26 mouse cellular contexts compared by ENCODE assay signal in the genomic region with DNA sequence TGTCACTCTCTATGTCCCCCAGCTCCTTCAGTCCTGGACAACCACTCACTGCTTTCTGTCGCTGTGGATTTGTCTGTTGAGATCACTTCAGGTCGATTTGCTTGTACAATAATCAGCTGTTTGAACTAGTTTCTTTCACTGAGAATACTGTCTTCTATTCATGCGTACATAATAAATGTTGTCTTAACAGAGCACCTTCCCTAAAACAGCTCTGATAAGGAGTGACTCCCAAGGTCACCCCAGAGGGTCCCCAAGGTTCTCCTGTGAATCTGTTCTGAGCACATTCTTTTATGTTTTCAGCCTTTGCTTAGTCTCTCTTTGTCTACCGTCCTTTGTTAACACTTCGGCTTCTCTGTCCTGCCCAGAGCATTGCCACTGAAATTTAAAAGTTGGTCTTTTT.
DNase-seq lines count a peak whose midpoint lies in the region; ATAC-seq and TF ChIP-seq lines count a peak whose summit lies in the region.
"Had no signal": no experiment of that assay in that cellular context is flagged by ENCODE, and none has a peak within 500 bp of the region (broad histone marks: within the 10 kb centered on the region; RNA-seq: fewer than 3 reads in every experiment).

No protein-coding gene starts in this region.

- no peak for TF ChIP-seq POLR2A in ES-Bruce4 (IDR thresholded peaks at IDR 0.05; ENCODE audit: insufficient read depth, low read length)

- no peak overlapping the region for H3K9ac ChIP-seq in hindbrain, embryonic 13.5 days
- H3K9ac ChIP-seq in hindbrain, embryonic 14.5 days = no peak overlapping the region
- no peak overlapping the region for H3K9ac ChIP-seq in ES-Bruce4 (ENCODE audit: low read depth, poor library complexity, severe bottlenecking)
- no peak overlapping the region for H3K9ac ChIP-seq in lung, postnatal 0 days (replicated peaks; ENCODE audit: low read depth)
- H3K9ac ChIP-seq: forebrain, embryonic 13.5 days; heart, embryonic 15.5 days; limb, embryonic 15.5 days; lung, embryonic 15.5 days; midbrain, embryonic 12.5 days had no signal

- no peak overlapping the region for H3K4me3 ChIP-seq in hindbrain, embryonic 13.5 days
- H3K4me3 ChIP-seq in hindbrain, embryonic 14.5 days (replicated peaks; ENCODE audit: low read length) = no peak overlapping the region
- no peak overlapping the region for H3K4me3 ChIP-seq in ES-Bruce4 (ENCODE audit: low read depth, low read length)
- H3K4me3 ChIP-seq in lung, postnatal 0 days (ENCODE audit: low read depth, low read length) = no peak overlapping the region
- H3K4me3 ChIP-seq: forebrain, embryonic 13.5 days; heart, embryonic 10.5 days; heart, embryonic 15.5 days; limb, embryonic 10.5 days; limb, embryonic 15.5 days; lung, embryonic 15.5 days; midbrain, embryonic 12.5 days had no signal

- 0 out of 2 replicates have a peak overlapping the region, but pooled peaks have one; percentile 24 for H3K27ac ChIP-seq in hindbrain, embryonic 13.5 days
- H3K27ac ChIP-seq in hindbrain, embryonic 14.5 days = no peak overlapping the region
- H3K27ac ChIP-seq in ES-Bruce4 (ENCODE audit: insufficient read depth, low read length) = peak overlapping the region; percentile 38; the same call in 1 of the 2 replicates
- H3K27ac ChIP-seq in lung, postnatal 0 days (ENCODE audit: low read length) = no peak overlapping the region
- H3K27ac ChIP-seq: forebrain, embryonic 13.5 days; heart, embryonic 10.5 days; heart, embryonic 15.5 days; kidney, postnatal 0 days; limb, embryonic 10.5 days; limb, embryonic 15.5 days; lung, embryonic 15.5 days; midbrain, embryonic 12.5 days had no signal

- H3K27me3 ChIP-seq in hindbrain, embryonic 13.5 days = no peaks in the 10 kb centered on the region
- H3K27me3 ChIP-seq in hindbrain, embryonic 14.5 days (ENCODE audit: control insufficient read depth, insufficient read depth, low read length) = no peaks in the 10 kb centered on the region
- no peaks in the 10 kb centered on the region for H3K27me3 ChIP-seq in ES-Bruce4 (ENCODE audit: control insufficient read depth, insufficient read depth, low read length, poor library complexity, severe bottlenecking)
- no peaks in the 10 kb centered on the region for H3K27me3 ChIP-seq in lung, postnatal 0 days (replicated peaks; ENCODE audit: insufficient read depth, low read length)
- H3K27me3 ChIP-seq: CH12.LX; forebrain, embryonic 13.5 days; heart, embryonic 15.5 days; limb, embryonic 15.5 days; lung, embryonic 15.5 days; midbrain, embryonic 12.5 days had no signal

- 62% methylated on average over 5 of the region's 5 CpGs for WGBS in hindbrain, embryonic 13.5 days
- 61% methylated on average over 5 of the region's 5 CpGs for WGBS in hindbrain, embryonic 14.5 days
- 67% methylated on average over 5 of the region's 5 CpGs for WGBS in lung, postnatal 0 days

- no peak for ATAC-seq in hindbrain, embryonic 13.5 days (ENCODE audit: low FRiP score)
- no peak for ATAC-seq in hindbrain, embryonic 14.5 days (ENCODE audit: low FRiP score)
- ATAC-seq in lung, postnatal 0 days = no peak
- ATAC-seq: forebrain, embryonic 13.5 days; intestine, embryonic 16.5 days had no signal

- no peak overlapping the region for H3K4me2 ChIP-seq in hindbrain, embryonic 13.5 days
- H3K4me2 ChIP-seq in hindbrain, embryonic 14.5 days (replicated peaks) = no peak overlapping the region
- no peak overlapping the region for H3K4me2 ChIP-seq in lung, postnatal 0 days (replicated peaks; ENCODE audit: low read depth, low read length)
- H3K4me2 ChIP-seq: forebrain, embryonic 13.5 days; heart, embryonic 15.5 days; limb, embryonic 15.5 days; lung, embryonic 15.5 days; midbrain, embryonic 12.5 days had no signal

- no peaks in the 10 kb centered on the region for H3K9me3 ChIP-seq in hindbrain, embryonic 13.5 days
- H3K9me3 ChIP-seq in hindbrain, embryonic 14.5 days (ENCODE audit: control insufficient read depth, low read length) = no peaks in the 10 kb centered on the region
- no peaks in the 10 kb centered on the region for H3K9me3 ChIP-seq in ES-Bruce4 (replicated peaks; ENCODE audit: control insufficient read depth, insufficient read depth, low read length, poor library complexity, severe bottlenecking)
- H3K9me3 ChIP-seq in lung, postnatal 0 days (ENCODE audit: low read length) = no peaks in the 10 kb centered on the region
- H3K9me3 ChIP-seq: forebrain, embryonic 13.5 days; heart, embryonic 10.5 days; heart, embryonic 15.5 days; limb, embryonic 10.5 days; limb, embryonic 15.5 days; lung, embryonic 15.5 days; midbrain, embryonic 12.5 days had no signal

- peaks cover 13% of the 10 kb centered on the region for H3K36me3 ChIP-seq in hindbrain, embryonic 13.5 days
- H3K36me3 ChIP-seq in hindbrain, embryonic 14.5 days (replicated peaks; ENCODE audit: control insufficient read depth, insufficient read depth) = peaks cover 3% of the 10 kb centered on the region; the same call in 1 of the 2 replicates
- no peaks in the 10 kb centered on the region for H3K36me3 ChIP-seq in ES-Bruce4 (ENCODE audit: control insufficient read depth, insufficient read depth, low read length, poor library complexity, severe bottlenecking)
- H3K36me3 ChIP-seq in lung, postnatal 0 days (ENCODE audit: insufficient read depth, low read length) = no peaks in the 10 kb centered on the region
- H3K36me3 ChIP-seq: lung, embryonic 15.5 days had no signal

- TF ChIP-seq EP300 in ES-Bruce4 (IDR thresholded peaks at IDR 0.05; ENCODE audit: insufficient read depth, low read depth, low read length) = no peak
- TF ChIP-seq EP300 in lung, postnatal 0 days (IDR thresholded peaks at IDR 0.05) = no peak

- no peak for TF ChIP-seq CTCF in ES-Bruce4 (IDR thresholded peaks at IDR 0.05; ENCODE audit: low read depth, low read length)
- TF ChIP-seq CTCF in lung, postnatal 0 days (IDR thresholded peaks at IDR 0.05) = no peak

- no peak for DNase-seq in hindbrain, embryonic 14.5 days (ENCODE audit: low spot score)
- DNase-seq in ZHBTc4 (ENCODE audit: low read depth, low spot score) = peak; percentile 29
- peak; percentile 31 for DNase-seq in retina, embryonic 14.5 days (ENCODE audit: low spot score)
- DNase-seq in thymus, postnatal 0 days (ENCODE audit: low spot score) = no peak
- DNase-seq in lung, postnatal 0 days (ENCODE audit: low spot score) = no peak
- DNase-seq: adrenal gland, adult 8-10 months; cerebellum, adult 8-10 months; cerebellum, postnatal 25 days; gastrocnemius, postnatal 25 days; kidney, adult 8-10 months; kidney, postnatal 4 days; layer of hippocampus, postnatal 36 days; lung, postnatal 36 days; thymus, adult 2 months had no signal

- H3K4me1 ChIP-seq in hindbrain, embryonic 13.5 days (replicated peaks) = peaks cover 33% of the 10 kb centered on the region
- H3K4me1 ChIP-seq in hindbrain, embryonic 14.5 days (replicated peaks; ENCODE audit: control insufficient read depth, insufficient read depth, low read length) = peaks cover 14% of the 10 kb centered on the region
- peaks cover 2% of the 10 kb centered on the region for H3K4me1 ChIP-seq in ES-Bruce4 (ENCODE audit: control insufficient read depth, insufficient read depth, low read length)
- no peaks in the 10 kb centered on the region for H3K4me1 ChIP-seq in lung, postnatal 0 days (ENCODE audit: insufficient read depth, low read depth, low read length)

Comparison
In these comparisons a context has a peak if more than half of its experiments do, and no peak if none do; other contexts are left out.
1. H3K27ac ChIP-seq: peak in hindbrain, embryonic 13.5 days (single experiment) and ES-Bruce4 (single experiment); none in hindbrain, embryonic 14.5 days (single experiment) and lung, postnatal 0 days (single experiment).
2. DNase-seq: peak in ZHBTc4 (single experiment) and retina, embryonic 14.5 days (single experiment); none in hindbrain, embryonic 14.5 days (single experiment), thymus, postnatal 0 days (single experiment) and lung, postnatal 0 days (single experiment).